Comparison of ENCODE assay signal across 20 mouse cellular contexts in genomic region chr2:3273349-3273748, GRCm38 (mm10). TPM values are rescaled to one million over a fixed set of nuclear protein-coding genes. Genes with fewer than 3 reads are reported as not detected.
DNase-seq lines count a peak whose midpoint lies in the region; TF ChIP-seq lines count a peak whose summit lies in the region.
"Had no signal": no experiment of that assay in that cellular context is flagged by ENCODE, and none has a peak within 500 bp of the region (broad histone marks: within the 10 kb centered on the region; RNA-seq: fewer than 3 reads in every experiment).

No protein-coding gene starts in this region.

- H3K79me2 ChIP-seq in C2C12 (ENCODE audit: control insufficient read depth, insufficient read depth), result no peaks in the 10 kb centered on the region

- H3ac ChIP-seq in C2C12 (ENCODE audit: control insufficient read depth, insufficient read length, low read depth), result no peak overlapping the region

- H3K79me3 ChIP-seq in C2C12 (ENCODE audit: low read depth), result no peaks in the 10 kb centered on the region

- H3K36me3 ChIP-seq in C2C12 (ENCODE audit: control insufficient read depth, insufficient read depth), result no peaks in the 10 kb centered on the region
- H3K36me3 ChIP-seq: embryonic facial prominence, embryonic 10.5 days; embryonic facial prominence, embryonic 12.5 days; forebrain, embryonic 15.5 days; G1E had no signal

- H3K27me3 ChIP-seq in C2C12 (ENCODE audit: control insufficient read depth, insufficient read depth, insufficient read length), result no peaks in the 10 kb centered on the region
- H3K27me3 ChIP-seq: embryonic facial prominence, embryonic 12.5 days; forebrain, embryonic 13.5 days; forebrain, embryonic 15.5 days had no signal

- peak; percentile 46 for DNase-seq in 3T3-L1 (ENCODE audit: low read depth, low spot score)
- DNase-seq in NIH3T3 (ENCODE audit: low read depth), result peak; percentile 37
- DNase-seq in spleen, postnatal 14 days (ENCODE audit: low spot score in 2 of 2), result no peak
- DNase-seq in ovary, postnatal 10 days (ENCODE audit: low spot score), result no peak
- DNase-seq: adrenal gland, adult 2 months; adrenal gland, postnatal 10 days; adrenal gland, postnatal 25 days; B cell, adult 2 months; cerebellum, adult 11 months; cerebellum, adult 18-20 months; cerebellum, adult 8-10 months; cerebellum, adult 9-11 months; cerebellum, postnatal 25 days; forebrain, postnatal 0 days had no signal

- TF ChIP-seq CTCF in C2C12 (IDR thresholded peaks at IDR 0.05; ENCODE audit: control insufficient read depth, insufficient read depth, insufficient read length), result no peak

- no peak overlapping the region for H3K4me3 ChIP-seq in C2C12 (ENCODE audit: insufficient read depth, poor library complexity, severe bottlenecking)
- H3K4me3 ChIP-seq: embryonic facial prominence, embryonic 10.5 days; embryonic facial prominence, embryonic 12.5 days; forebrain, embryonic 13.5 days; forebrain, embryonic 15.5 days had no signal

TF ChIP-seq in C2C12, 6 proteins besides CTCF, POLR2A, EP300 and RAD21:
- TF ChIP-seq USF1 (IDR thresholded peaks at IDR 0.05; ENCODE audit: low read depth), result no peak
- no peak for TF ChIP-seq MAX (IDR thresholded peaks at IDR 0.05)
- no peak for TF ChIP-seq MYOG (IDR thresholded peaks at IDR 0.05; ENCODE audit: control insufficient read depth, extremely low read depth, insufficient read length)
- TF ChIP-seq MYOD1 (IDR thresholded peaks at IDR 0.05; ENCODE audit: control insufficient read depth, insufficient read length, low read depth), result no peak
- no peak for TF ChIP-seq FOSL1 (IDR thresholded peaks at IDR 0.05; ENCODE audit: insufficient read depth, low read length, poor library complexity, severe bottlenecking)
- peak; percentile 40 for TF ChIP-seq CEBPB (IDR thresholded peaks at IDR 0.05; ENCODE audit: low read depth)

RNA-seq across cellular contexts. Expression of gene Nmt2, which starts 10.7 kb away (rescaled TPM):
- 25.0 TPM for polyA plus RNA-seq in C2C12 (2012; fragmentation: generic; extraction: Trizol)

RNA-seq across cellular contexts. Expression of gene Rpp38, which starts 59.1 kb away (rescaled TPM):
- 9.8 TPM for polyA plus RNA-seq in C2C12 (2012; fragmentation: generic; extraction: Trizol)

Comparison
In these comparisons a context has a peak if more than half of its experiments do, and no peak if none do; other contexts are left out.
1. DNase-seq: peak in 3T3-L1 (single experiment) and NIH3T3 (single experiment); none in spleen, postnatal 14 days (0 of 2) and ovary, postnatal 10 days (single experiment).